Comparison of ENCODE assay signal across 20 mouse cellular contexts in genomic region chr14:124767234-124767633, GRCm38 (mm10).
DNase-seq lines count a peak whose midpoint lies in the region; ATAC-seq lines count a peak whose summit lies in the region.
"Had no signal": no experiment of that assay in that cellular context is flagged by ENCODE, and none has a peak within 500 bp of the region (broad histone marks: within the 10 kb centered on the region; RNA-seq: fewer than 3 reads in every experiment).

No protein-coding gene starts in this region.

- no peak overlapping the region for H3K4me3 ChIP-seq in forebrain, embryonic 14.5 days (ENCODE audit: low read depth, low read length)
- H3K4me3 ChIP-seq: embryonic facial prominence, embryonic 13.5 days; erythroblast, embryonic 14.5 days; forebrain, embryonic 12.5 days; hindbrain, embryonic 13.5 days; left cerebral cortex, adult 2 months; liver, embryonic 13.5 days; midbrain, embryonic 12.5 days had no signal

- WGBS in forebrain, embryonic 14.5 days: 69% methylated on average over 2 of the region's 2 CpGs

- no peak overlapping the region for H3K27ac ChIP-seq in forebrain, embryonic 14.5 days (ENCODE audit: low read depth, low read length)
- H3K27ac ChIP-seq: embryonic facial prominence, embryonic 13.5 days; forebrain, embryonic 12.5 days; hindbrain, embryonic 13.5 days; left cerebral cortex, adult 2 months; liver, embryonic 13.5 days; midbrain, embryonic 12.5 days; stomach, postnatal 0 days had no signal

- no peak overlapping the region for H3K9ac ChIP-seq in forebrain, embryonic 14.5 days (ENCODE audit: low read length)
- H3K9ac ChIP-seq: embryonic facial prominence, embryonic 13.5 days; forebrain, embryonic 12.5 days; hindbrain, embryonic 13.5 days; liver, embryonic 13.5 days; midbrain, embryonic 12.5 days had no signal

- no peak for ATAC-seq in forebrain, embryonic 14.5 days

- H3K4me2 ChIP-seq in forebrain, embryonic 14.5 days (ENCODE audit: low read length): no peak overlapping the region
- H3K4me2 ChIP-seq: embryonic facial prominence, embryonic 13.5 days; forebrain, embryonic 12.5 days; hindbrain, embryonic 13.5 days; liver, embryonic 13.5 days; midbrain, embryonic 12.5 days had no signal

- peak; percentile 12 to 15 for DNase-seq in heart, adult 9 months (ENCODE audit: low spot score in 2 of 2)
- DNase-seq in heart, postnatal 25 days (ENCODE audit: low spot score): no peak
- peak; percentile 68 to 85 for DNase-seq in cerebellum, adult 18-20 months
- peak; percentile 92 for DNase-seq in cerebellum, adult 9-11 months
- DNase-seq in forebrain, embryonic 14.5 days (ENCODE audit: low spot score): no peak
- no peak for DNase-seq in urinary bladder, postnatal 36 days (ENCODE audit: low spot score in 2 of 2)
- no peak for DNase-seq in frontal cortex, postnatal 25 days (ENCODE audit: low spot score in 2 of 2)
- DNase-seq: embryo, embryonic 11 days; kidney, adult 11 months; kidney, postnatal 4 days; liver, embryonic 13.5 days; lung, adult 2 months; lung, postnatal 14 days had no signal

- H3K9me3 ChIP-seq in forebrain, embryonic 14.5 days (replicated peaks; ENCODE audit: control insufficient read depth, low read length): no peaks in the 10 kb centered on the region
- H3K9me3 ChIP-seq: embryonic facial prominence, embryonic 13.5 days; forebrain, embryonic 12.5 days; hindbrain, embryonic 13.5 days; liver, embryonic 13.5 days; midbrain, embryonic 12.5 days had no signal

- H3K27me3 ChIP-seq in forebrain, embryonic 14.5 days (replicated peaks; ENCODE audit: control insufficient read depth, insufficient read depth, low read length): no peaks in the 10 kb centered on the region
- H3K27me3 ChIP-seq: embryonic facial prominence, embryonic 13.5 days; forebrain, embryonic 12.5 days; hindbrain, embryonic 13.5 days; liver, embryonic 13.5 days; midbrain, embryonic 12.5 days had no signal

- H3K4me1 ChIP-seq in forebrain, embryonic 14.5 days (ENCODE audit: control insufficient read depth, insufficient read depth, low read length): no peaks in the 10 kb centered on the region
- H3K4me1 ChIP-seq: embryonic facial prominence, embryonic 13.5 days; forebrain, embryonic 12.5 days; hindbrain, embryonic 13.5 days; liver, embryonic 13.5 days; midbrain, embryonic 12.5 days had no signal

- no peaks in the 10 kb centered on the region for H3K36me3 ChIP-seq in forebrain, embryonic 14.5 days (ENCODE audit: control insufficient read depth, insufficient read depth, low read length)
- H3K36me3 ChIP-seq: embryonic facial prominence, embryonic 13.5 days; forebrain, embryonic 12.5 days; hindbrain, embryonic 13.5 days; liver, embryonic 13.5 days; midbrain, embryonic 12.5 days had no signal

- intact Hi-C loops in heart, postnatal 25 days (cut with DNase I): no loop called here

Comparison
In these comparisons a context has a peak if more than half of its experiments do, and no peak if none do; other contexts are left out.
1. DNase-seq: peak in heart, adult 9 months (2 of 2), cerebellum, adult 18-20 months (2 of 2) and cerebellum, adult 9-11 months (single experiment); none in heart, postnatal 25 days (single experiment), forebrain, embryonic 14.5 days (single experiment), urinary bladder, postnatal 36 days (0 of 2) and frontal cortex, postnatal 25 days (0 of 2).